Mouse (Mus musculus) midbrain, embryonic 13.5 days (tissue): ENCODE data around the gene Dennd1b. TPM values are rescaled to one million over a fixed set of nuclear protein-coding genes. Genes with fewer than 3 reads are reported as not detected.

ENCODE experiments used
- ATAC-seq: fragments of 200-750 bp; cut with Nextera tagmentation; 2 replicates; pipeline ENCODE4 v1.8.0; 2017; ENCODE audit warnings: mild to moderate bottlenecking, moderate TSS enrichment, moderate library complexity
- H3K27ac ChIP-seq: fragments of 300-500 bp; sonication (generic); 2 replicates; pipeline ENCODE4 v1.5.1; 2015; ENCODE audit warnings: inconsistent platforms, mild to moderate bottlenecking, moderate library complexity
- H3K27me3 ChIP-seq: fragments of 300-500 bp; sonication (generic); 2 replicates; pipeline ENCODE4 v1.6.1; 2015; ENCODE audit warnings: mild to moderate bottlenecking, inconsistent platforms
- H3K36me3 ChIP-seq: fragments of 300-500 bp; sonication (generic); 2 replicates; pipeline ENCODE4 v1.6.1; 2015; ENCODE audit warnings: mild to moderate bottlenecking, inconsistent platforms
- H3K4me1 ChIP-seq: fragments of 300-500 bp; sonication (generic); replicated peaks from 2 replicates; pipeline ENCODE4 v1.6.1; 2015; ENCODE audit warnings: inconsistent platforms
- H3K4me2 ChIP-seq: fragments of 300-500 bp; sonication (generic); replicated peaks from 2 replicates; pipeline ENCODE4 v1.6.1; 2015; ENCODE audit warnings: moderate library complexity, mild to moderate bottlenecking, inconsistent platforms
- H3K4me3 ChIP-seq: fragments of 300-500 bp; sonication (generic); replicated peaks from 2 replicates; pipeline ENCODE4 v1.5.1; 2015; ENCODE audit warnings: mild to moderate bottlenecking, inconsistent platforms
- H3K9ac ChIP-seq: fragments of 300-500 bp; sonication (generic); replicated peaks from 2 replicates; pipeline ENCODE4 v1.6.1; 2015; ENCODE audit warnings: mild to moderate bottlenecking, inconsistent platforms
- H3K9me3 ChIP-seq: fragments of 300-500 bp; sonication (generic); 2 replicates; pipeline ENCODE4 v1.6.1; 2016; ENCODE audit warnings: mild to moderate bottlenecking, inconsistent platforms
- WGBS: fragments of 180-500 bp; shearing (Covaris S2); methylation state at CpG from one replicate; pipeline ENCODE4 v1.1.7; 2015; 5-methylcytosine and 5-hydroxymethylcytosine counted together
- polyA plus RNA-seq: library from polyadenylated mRNA; unstranded; fragments of >200 nt; fragmentation: Nextera tagmentation; extraction: Ambion mirVana; gene quantifications from 2 replicates; pipeline ENCODE4 v1.2.1, GENCODE M21; 2015

Gene Dennd1b
- polyA plus RNA-seq, 1 experiment from 2014 or later = 13.0 TPM

- Histone ChIP-seq H3K4me3 (no peak overlapping the region), H3K27ac (no peak overlapping the region), H3K4me2 (no peak overlapping the region), H3K9ac (no peak overlapping the region), H3K36me3 (0 out of 2 replicates have a peak, but pooled peaks cover 2% of the 10 kb centered on the region), H3K4me1 (peaks cover 10% of the 10 kb centered on the region; the same call in 1 of the 2 replicates), H3K27me3 (no peaks in the 10 kb centered on the region), H3K9me3 (no peaks in the 10 kb centered on the region)
- 54% methylated on average over 2 of the region's 2 CpGs for WGBS
- no peak for ATAC-seq
These were observed 107.8 kb downstream of the Dennd1b start for GRCm38 (mm10) chr1:139071015-139071414.

DNA sequence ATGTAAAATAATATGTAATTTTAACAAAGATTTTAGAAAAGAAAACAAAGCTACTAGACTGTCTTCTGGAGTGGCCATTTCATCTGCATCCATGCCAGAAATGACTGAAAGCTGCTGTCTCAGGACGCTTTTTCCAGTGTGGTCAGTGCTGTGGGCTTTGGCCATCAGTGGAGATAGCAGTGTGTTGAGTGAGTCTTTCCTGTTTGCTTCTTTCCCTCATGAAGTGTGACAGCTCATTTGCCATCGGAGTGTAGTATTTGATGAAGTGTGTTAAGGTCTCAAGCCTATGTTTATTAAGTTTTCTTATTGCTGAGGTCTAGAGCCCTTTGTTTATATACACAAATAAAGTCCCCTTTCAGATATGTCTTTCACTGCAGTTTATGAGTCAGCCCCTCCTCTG, 112.4 kb downstream of the Dennd1b start:
- Histone ChIP-seq H3K9me3 (no peaks in the 10 kb centered on the region), H3K4me1 (peaks cover 11% of the 10 kb centered on the region), H3K4me3 (no peak overlapping the region), H3K36me3 (0 out of 2 replicates have a peak, but pooled peaks cover 2% of the 10 kb centered on the region), H3K4me2 (no peak overlapping the region), H3K27ac (no peak overlapping the region), H3K9ac (no peak overlapping the region), H3K27me3 (no peaks in the 10 kb centered on the region)
- 88% methylated on average over 2 of the region's 2 CpGs for WGBS
- no peak for ATAC-seq

- Histone ChIP-seq H3K9ac (no peak overlapping the region), H3K4me3 (no peak overlapping the region), H3K27me3 (no peaks in the 10 kb centered on the region), H3K36me3 (0 out of 2 replicates have a peak, but pooled peaks cover 2% of the 10 kb centered on the region), H3K4me1 (peaks cover 20% of the 10 kb centered on the region), H3K9me3 (no peaks in the 10 kb centered on the region), H3K4me2 (no peak overlapping the region), H3K27ac (no peak overlapping the region)
- 96% methylated on average over 1 of the region's 1 CpGs for WGBS
- ATAC-seq = no peak
These were observed 114.8 kb downstream of the Dennd1b start for GRCm38 (mm10) chr1:139077989-139078388.

- no peak overlapping the region for H3K4me2 ChIP-seq
- H3K27me3 ChIP-seq = no peaks in the 10 kb centered on the region
- 77% methylated on average over 8 of the region's 8 CpGs for WGBS
- H3K9ac ChIP-seq = no peak overlapping the region
- H3K36me3 ChIP-seq = 0 out of 2 replicates have a peak, but pooled peaks cover 2% of the 10 kb centered on the region
- H3K4me1 ChIP-seq = peaks cover 20% of the 10 kb centered on the region
- ATAC-seq = no peak
- H3K9me3 ChIP-seq = no peaks in the 10 kb centered on the region
- no peak overlapping the region for H3K4me3 ChIP-seq
- H3K27ac ChIP-seq = peak overlapping the region; percentile 15; the same call in 1 of the 2 replicates
These were observed 115.8 kb downstream of the Dennd1b start for GRCm38 (mm10) chr1:139079000-139079399.

DNA sequence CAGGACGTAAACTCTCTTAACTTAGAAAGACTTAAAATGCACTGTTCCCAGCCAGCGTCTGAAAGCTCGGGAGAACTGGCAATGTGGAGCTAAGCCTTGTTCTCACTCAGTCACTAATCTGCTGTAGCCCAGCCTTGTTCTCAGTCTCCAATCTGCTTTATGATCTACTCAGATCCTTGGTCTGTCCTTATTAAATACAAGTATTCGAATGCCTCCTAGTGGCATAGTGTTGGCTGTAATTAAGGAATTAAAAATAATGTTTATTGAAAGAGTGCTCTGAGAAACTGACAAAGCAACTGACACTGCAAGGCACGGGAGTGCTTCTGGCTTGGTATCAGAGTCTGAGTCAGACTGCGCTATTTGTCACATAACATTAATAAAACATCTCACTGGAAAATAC, 116.3 kb downstream of the Dennd1b start:
- Histone ChIP-seq H3K4me2 (no peak overlapping the region), H3K36me3 (0 out of 2 replicates have a peak, but pooled peaks cover under 1% of the 10 kb centered on the region), H3K4me3 (no peak overlapping the region), H3K27me3 (no peaks in the 10 kb centered on the region), H3K4me1 (peaks cover 20% of the 10 kb centered on the region), H3K9ac (no peak overlapping the region), H3K9me3 (no peaks in the 10 kb centered on the region), H3K27ac (0 out of 2 replicates have a peak overlapping the region, but pooled peaks have one; percentile 15)
- WGBS = 44% methylated on average over 6 of the region's 6 CpGs
- peak; percentile 59; the same call in 1 of the 2 replicates for ATAC-seq

- no peaks in the 10 kb centered on the region for H3K36me3 ChIP-seq
- H3K9ac ChIP-seq = no peak overlapping the region
- H3K9me3 ChIP-seq = no peaks in the 10 kb centered on the region
- peak; percentile 95 for ATAC-seq
- H3K4me3 ChIP-seq = no peak overlapping the region
- H3K27me3 ChIP-seq = no peaks in the 10 kb centered on the region
- WGBS = 49% methylated on average over 16 of the region's 16 CpGs
- peaks cover 20% of the 10 kb centered on the region for H3K4me1 ChIP-seq
- H3K4me2 ChIP-seq = peak overlapping the region; percentile 25; the same call in 1 of the 2 replicates
- H3K27ac ChIP-seq = peak overlapping the region; percentile 68
These were observed 117.5 kb downstream of the Dennd1b start for GRCm38 (mm10) chr1:139080517-139081386.

DNA sequence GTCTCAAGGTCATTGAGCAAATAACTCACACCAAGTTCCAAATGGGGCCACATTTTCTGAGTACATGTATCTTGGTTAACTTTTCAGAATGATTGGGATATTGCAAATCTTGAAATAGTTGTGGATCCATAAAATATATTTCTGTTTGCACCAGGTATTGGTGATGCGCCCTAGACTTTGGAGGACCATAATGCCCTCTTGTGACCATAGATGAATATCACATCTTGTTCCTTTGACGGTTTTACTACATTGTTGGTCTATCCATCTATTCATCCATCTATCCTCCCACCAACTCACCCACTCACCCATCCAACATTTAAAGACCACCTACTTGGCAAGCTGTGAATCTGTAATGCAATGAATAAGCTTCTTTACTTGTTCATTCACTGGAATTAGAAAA, 120.1 kb downstream of the Dennd1b start:
- WGBS = 54% methylated on average over 2 of the region's 2 CpGs
- no peaks in the 10 kb centered on the region for H3K27me3 ChIP-seq
- no peak overlapping the region for H3K4me2 ChIP-seq
- H3K27ac ChIP-seq = no peak overlapping the region
- H3K9ac ChIP-seq = no peak overlapping the region
- peaks cover 20% of the 10 kb centered on the region for H3K4me1 ChIP-seq
- H3K9me3 ChIP-seq = no peaks in the 10 kb centered on the region
- no peaks in the 10 kb centered on the region for H3K36me3 ChIP-seq
- ATAC-seq = no peak
- no peak overlapping the region for H3K4me3 ChIP-seq

DNA sequence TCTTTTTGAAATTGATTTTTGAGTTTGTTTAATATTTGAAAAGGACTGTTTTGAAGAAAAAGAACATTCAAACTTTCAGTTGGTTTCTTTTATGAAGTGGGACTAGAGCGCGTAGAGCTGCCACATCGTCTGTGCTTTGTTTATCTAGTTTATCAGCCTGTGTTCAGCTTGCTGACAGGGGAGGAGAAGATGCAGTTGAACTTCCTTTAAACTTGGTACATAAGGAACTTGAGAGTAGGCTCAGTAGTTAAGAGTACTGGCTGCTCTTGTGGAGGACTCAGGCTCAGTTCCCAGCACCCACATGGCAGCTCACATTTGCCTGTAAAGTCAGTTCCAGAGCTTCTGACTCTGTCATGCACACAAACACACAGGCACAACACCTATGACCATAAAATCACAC, 124.3 kb downstream of the Dennd1b start:
- WGBS = 92% methylated on average over 3 of the region's 3 CpGs
- H3K4me2 ChIP-seq = no peak overlapping the region
- ATAC-seq = no peak
- no peak overlapping the region for H3K9ac ChIP-seq
- no peak overlapping the region for H3K4me3 ChIP-seq
- H3K4me1 ChIP-seq = no peaks in the 10 kb centered on the region; the same call in 1 of the 2 replicates
- no peaks in the 10 kb centered on the region for H3K27me3 ChIP-seq
- no peaks in the 10 kb centered on the region for H3K9me3 ChIP-seq
- H3K36me3 ChIP-seq = no peaks in the 10 kb centered on the region
- H3K27ac ChIP-seq = no peak overlapping the region

DNA sequence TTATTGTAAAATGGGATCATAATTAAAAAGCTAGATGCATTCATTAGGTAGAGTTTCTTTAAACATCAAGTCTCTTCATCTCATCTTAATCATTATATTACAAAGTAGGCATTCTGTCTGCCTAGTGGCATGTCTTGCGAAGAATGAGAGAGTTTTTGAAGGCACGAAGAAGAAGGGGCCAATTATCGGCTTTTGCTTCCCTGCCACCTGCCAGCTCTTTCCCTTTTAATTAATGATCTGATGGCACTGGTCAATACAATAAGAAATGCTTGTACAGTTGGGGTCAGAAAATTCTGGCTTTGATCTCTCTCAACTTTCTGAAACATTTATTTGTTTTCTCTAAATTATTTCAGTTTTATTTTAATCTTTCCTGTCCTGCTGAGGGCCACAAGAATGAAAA, 127.5 kb downstream of the Dennd1b start:
- H3K27ac ChIP-seq = no peak overlapping the region
- H3K4me2 ChIP-seq = no peak overlapping the region
- H3K9me3 ChIP-seq = no peaks in the 10 kb centered on the region
- no peak for ATAC-seq
- H3K27me3 ChIP-seq = no peaks in the 10 kb centered on the region
- no peaks in the 10 kb centered on the region for H3K36me3 ChIP-seq
- no peaks in the 10 kb centered on the region; the same call in 1 of the 2 replicates for H3K4me1 ChIP-seq
- H3K4me3 ChIP-seq = no peak overlapping the region
- no peak overlapping the region for H3K9ac ChIP-seq
- 50% methylated on average over 3 of the region's 3 CpGs for WGBS

DNA sequence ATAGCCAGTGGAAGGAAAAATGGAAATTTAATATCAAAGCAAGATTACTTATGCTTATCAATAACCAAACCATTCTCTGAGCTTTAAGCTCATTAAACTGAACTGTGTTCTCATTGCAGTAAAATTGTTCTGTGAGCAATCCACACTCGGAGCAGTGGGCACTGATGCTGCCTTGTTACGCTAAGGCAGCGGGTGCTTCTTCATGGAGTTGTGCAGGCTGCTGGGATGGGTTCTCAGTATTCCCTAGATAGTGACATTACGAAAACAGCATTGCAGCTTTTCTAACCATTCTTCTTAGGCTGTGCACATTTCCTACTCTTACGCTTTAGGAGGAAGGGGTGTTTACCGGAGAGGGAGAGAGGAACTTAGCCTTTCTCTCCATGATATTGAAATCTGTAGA, 128.5 kb downstream of the Dennd1b start:
- WGBS = 72% methylated on average over 6 of the region's 6 CpGs
- no peak overlapping the region for H3K4me2 ChIP-seq
- H3K4me3 ChIP-seq = no peak overlapping the region
- ATAC-seq = no peak
- no peaks in the 10 kb centered on the region; the same call in 1 of the 2 replicates for H3K4me1 ChIP-seq
- H3K36me3 ChIP-seq = no peaks in the 10 kb centered on the region
- no peaks in the 10 kb centered on the region for H3K9me3 ChIP-seq
- H3K27me3 ChIP-seq = no peaks in the 10 kb centered on the region
- no peak overlapping the region for H3K9ac ChIP-seq
- peak overlapping the region; percentile 36; the same call in 1 of the 2 replicates for H3K27ac ChIP-seq

DNA sequence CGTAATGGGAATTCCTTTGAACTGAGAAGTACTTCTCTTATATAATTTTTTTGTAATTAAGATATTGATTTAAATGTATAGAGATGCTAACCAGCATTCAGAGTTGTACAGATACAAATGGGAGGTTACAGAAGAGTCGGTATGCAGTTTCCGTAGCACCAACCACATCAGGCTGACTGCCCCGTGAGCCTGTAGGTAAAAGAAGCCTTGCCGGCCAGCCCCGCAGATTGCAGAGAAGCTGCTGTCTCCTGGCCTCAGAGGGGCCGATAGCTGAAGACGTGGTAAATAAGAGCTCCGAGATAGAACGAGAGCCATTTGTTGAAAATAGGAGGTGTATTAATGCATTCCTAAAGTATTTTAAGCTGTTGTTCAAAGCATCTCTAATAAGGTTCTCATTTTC, 128.9 kb downstream of the Dennd1b start:
- ATAC-seq = no peak
- Histone ChIP-seq H3K27me3 (no peaks in the 10 kb centered on the region), H3K9me3 (no peaks in the 10 kb centered on the region), H3K4me1 (no peaks in the 10 kb centered on the region; the same call in 1 of the 2 replicates), H3K4me3 (no peak overlapping the region), H3K36me3 (no peaks in the 10 kb centered on the region), H3K9ac (no peak overlapping the region), H3K4me2 (no peak overlapping the region), H3K27ac (peak overlapping the region; percentile 36)
- 58% methylated on average over 10 of the region's 10 CpGs for WGBS

GRCm38 (mm10) chr1:139092722-139093121, 129.5 kb downstream of the Dennd1b start:
- no peak overlapping the region for H3K4me2 ChIP-seq
- 81% methylated on average over 4 of the region's 4 CpGs for WGBS
- no peaks in the 10 kb centered on the region for H3K27me3 ChIP-seq
- H3K9me3 ChIP-seq = no peaks in the 10 kb centered on the region
- H3K4me1 ChIP-seq = no peaks in the 10 kb centered on the region; the same call in 1 of the 2 replicates
- H3K36me3 ChIP-seq = no peaks in the 10 kb centered on the region
- no peak overlapping the region for H3K9ac ChIP-seq
- H3K27ac ChIP-seq = peak overlapping the region; percentile 35; the same call in 1 of the 2 replicates
- no peak overlapping the region for H3K4me3 ChIP-seq
- ATAC-seq = no peak
